Mouse (Mus musculus): ENCODE results near the gene Tab2. TPM values are rescaled to one million over a fixed set of nuclear protein-coding genes. Genes with fewer than 3 reads are reported as not detected.

Tab2 gene
- polyA plus RNA-seq, 1 experiment from 2014 or later = 8.3 TPM

- H3K9ac ChIP-seq (ENCODE audit: low read depth, low read length) = no peak overlapping the region
- H3K4me1 ChIP-seq (ENCODE audit: control insufficient read depth, low read depth, low read length) = no peaks in the 10 kb centered on the region
- no peak for ATAC-seq (ENCODE audit: low read depth)
- H3K9me3 ChIP-seq (replicated peaks; ENCODE audit: control insufficient read depth, low read length) = no peaks in the 10 kb centered on the region
- H3K36me3 ChIP-seq (ENCODE audit: control insufficient read depth, insufficient read depth) = no peaks in the 10 kb centered on the region; the same call in 1 of the 2 replicates
- WGBS (ENCODE audit: insufficient replicate concordance) = 74% methylated on average over 14 of the region's 14 CpGs
- H3K4me3 ChIP-seq (ENCODE audit: low read depth, low read length) = no peak overlapping the region
- H3K4me2 ChIP-seq (ENCODE audit: low read depth, low read length) = no peak overlapping the region
- no peak overlapping the region for H3K27ac ChIP-seq (ENCODE audit: low read length)
- H3K27me3 ChIP-seq (ENCODE audit: control insufficient read depth, insufficient read depth, low read depth, low read length) = no peaks in the 10 kb centered on the region
These were observed 94.6 kb downstream of the Tab2 start for GRCm38 (mm10) chr10:7861259-7861936.

GRCm38 (mm10) chr10:7860494-7860893 lies 95.5 kb downstream of the Tab2 start:
- no peak overlapping the region for H3K4me2 ChIP-seq (ENCODE audit: low read depth, low read length)
- no peak overlapping the region for H3K27ac ChIP-seq (ENCODE audit: low read length)
- H3K4me3 ChIP-seq (ENCODE audit: low read depth, low read length) = no peak overlapping the region
- no peak for ATAC-seq (ENCODE audit: low read depth)
- H3K4me1 ChIP-seq (ENCODE audit: control insufficient read depth, low read depth, low read length) = no peaks in the 10 kb centered on the region
- no peak overlapping the region for H3K9ac ChIP-seq (ENCODE audit: low read depth, low read length)
- WGBS (ENCODE audit: insufficient replicate concordance) = 61% methylated on average over 7 of the region's 7 CpGs
- H3K9me3 ChIP-seq (replicated peaks; ENCODE audit: control insufficient read depth, low read length) = no peaks in the 10 kb centered on the region
- no peaks in the 10 kb centered on the region; the same call in 1 of the 2 replicates for H3K36me3 ChIP-seq (ENCODE audit: control insufficient read depth, insufficient read depth)
- H3K27me3 ChIP-seq (ENCODE audit: control insufficient read depth, insufficient read depth, low read depth, low read length) = no peaks in the 10 kb centered on the region

Other genes starting within 250 kb of the Tab2 start
- gene Katna1, start 230.2 kb downstream of the Tab2 start, polyA plus RNA-seq (2015; fragmentation: Nextera tagmentation; extraction: Ambion mirVana) = 27.0 and 29.2 TPM in 2 replicates
- gene Ginm1, start 163.4 kb downstream of the Tab2 start, polyA plus RNA-seq (2015; fragmentation: Nextera tagmentation; extraction: Ambion mirVana) = 26.6 and 27.1 TPM in 2 replicates
- 20.2 and 21.5 TPM in 2 replicates for gene Ppil4, start 163.3 kb downstream of the Tab2 start, polyA plus RNA-seq (2015; fragmentation: Nextera tagmentation; extraction: Ambion mirVana)
- 0.71 and 1.2 TPM in 2 replicates for gene Zc3h12d, start 123.8 kb downstream of the Tab2 start, polyA plus RNA-seq (2015; fragmentation: Nextera tagmentation; extraction: Ambion mirVana)